Mouse (Mus musculus) embryo, embryonic 11.5 days (tissue): ENCODE results near the gene Cald1.

ENCODE experiments used
- DNase-seq: peaks from one replicate; pipeline ENCODE4 v3.0.0-alpha.2; 2012; ENCODE audit warnings: low read depth, low spot score

Cald1 gene

GRCm38 (mm10) chr6:34598121-34599065 is at the start of gene Cald1:
Gene Cald1 (plus strand): TSS chr6:34598500.
- no peak for DNase-seq

GRCm38 (mm10) chr6:34549017-34549416 is 49.3 kb upstream of the Cald1 start:
- DNase-seq: no peak

- no peak for DNase-seq
Observed at GRCm38 (mm10) chr6:34552489-34553157, 45.7 kb upstream of the Cald1 start.

- no peak for DNase-seq
Observed at GRCm38 (mm10) chr6:34554291-34554997, 43.9 kb upstream of the Cald1 start.

- no peak for DNase-seq
Observed at GRCm38 (mm10) chr6:34559521-34559920, 38.8 kb upstream of the Cald1 start.

GRCm38 (mm10) chr6:34565176-34565880 is 33.0 kb upstream of the Cald1 start:
- no peak for DNase-seq

GRCm38 (mm10) chr6:34567298-34567697 is 31.0 kb upstream of the Cald1 start:
- no peak for DNase-seq

GRCm38 (mm10) chr6:34579504-34580068 is 18.7 kb upstream of the Cald1 start:
- no peak for DNase-seq

- no peak for DNase-seq
Observed at GRCm38 (mm10) chr6:34583365-34583764, 14.9 kb upstream of the Cald1 start.

GRCm38 (mm10) chr6:34588066-34588465 is 10.2 kb upstream of the Cald1 start:
- no peak for DNase-seq

GRCm38 (mm10) chr6:34590716-34591115 is 7.6 kb upstream of the Cald1 start:
- DNase-seq: no peak

- DNase-seq: no peak
Observed at GRCm38 (mm10) chr6:34593353-34593752, 4.9 kb upstream of the Cald1 start.

- DNase-seq: no peak
Observed at GRCm38 (mm10) chr6:34597316-34597715, 984 bp upstream of the Cald1 start.

- no peak for DNase-seq
Observed at GRCm38 (mm10) chr6:34599171-34599570, 871 bp downstream of the Cald1 start.

GRCm38 (mm10) chr6:34599631-34600111 is 1.4 kb downstream of the Cald1 start:
- no peak for DNase-seq

- no peak for DNase-seq
Observed at GRCm38 (mm10) chr6:34600850-34601249, 2.5 kb downstream of the Cald1 start.

GRCm38 (mm10) chr6:34602091-34602490 is 3.8 kb downstream of the Cald1 start:
- no peak for DNase-seq

GRCm38 (mm10) chr6:34606407-34606806 is 8.1 kb downstream of the Cald1 start:
- no peak for DNase-seq

- DNase-seq: no peak
Observed at GRCm38 (mm10) chr6:34608603-34609002, 10.3 kb downstream of the Cald1 start.

- DNase-seq: no peak
Observed at GRCm38 (mm10) chr6:34609892-34610829, 11.9 kb downstream of the Cald1 start.
